Mouse (Mus musculus): ENCODE results near the gene Nmur1.

The Nmur1 gene

GRCm38 (mm10) chr1:86358906-86359797, 66.9 kb downstream of the Nmur1 start, which contains the start of gene Ncl:
Gene Ncl (minus strand): TSS chr1:86359400.
- DNase-seq (ENCODE audit: low read depth): peak; percentile 98

DNA sequence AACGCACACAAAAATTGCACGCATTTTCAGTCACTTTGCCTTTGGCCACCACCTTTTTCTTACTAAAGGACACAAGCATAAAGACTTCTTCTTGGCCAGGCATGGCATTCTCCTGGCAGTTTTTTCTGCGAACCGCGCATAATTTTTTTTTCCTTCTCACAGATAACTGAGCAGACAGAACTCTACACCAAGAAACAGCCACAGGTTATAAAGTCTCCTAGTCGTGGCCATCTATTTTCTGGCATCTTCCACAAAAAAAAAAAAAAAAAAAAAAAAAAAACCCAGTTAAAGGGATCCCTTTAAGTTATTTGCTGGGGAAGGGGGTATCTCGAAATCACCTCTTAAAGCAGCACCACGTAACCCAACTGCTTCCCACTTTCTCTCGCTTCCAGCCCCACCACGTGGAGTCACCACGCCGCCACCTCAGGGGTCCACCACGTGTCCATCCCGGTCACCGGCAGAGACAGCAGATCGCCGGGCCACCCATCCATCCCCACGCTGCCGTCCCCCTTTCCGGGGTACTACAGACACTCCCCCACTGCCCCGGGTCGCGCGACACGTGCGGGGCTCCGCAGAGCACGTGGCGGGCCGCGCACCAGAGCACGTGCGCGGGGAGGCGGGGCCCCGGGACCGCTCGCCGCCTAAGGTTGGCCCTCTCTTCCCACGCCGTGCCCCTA, 67.7 kb downstream of the Nmur1 start:
- DNase-seq (ENCODE audit: low read depth): peak; percentile 26

GRCm38 (mm10) chr1:86354186-86354585, 71.8 kb downstream of the Nmur1 start:
- peak; percentile 27 for DNase-seq (ENCODE audit: low read depth)

DNA sequence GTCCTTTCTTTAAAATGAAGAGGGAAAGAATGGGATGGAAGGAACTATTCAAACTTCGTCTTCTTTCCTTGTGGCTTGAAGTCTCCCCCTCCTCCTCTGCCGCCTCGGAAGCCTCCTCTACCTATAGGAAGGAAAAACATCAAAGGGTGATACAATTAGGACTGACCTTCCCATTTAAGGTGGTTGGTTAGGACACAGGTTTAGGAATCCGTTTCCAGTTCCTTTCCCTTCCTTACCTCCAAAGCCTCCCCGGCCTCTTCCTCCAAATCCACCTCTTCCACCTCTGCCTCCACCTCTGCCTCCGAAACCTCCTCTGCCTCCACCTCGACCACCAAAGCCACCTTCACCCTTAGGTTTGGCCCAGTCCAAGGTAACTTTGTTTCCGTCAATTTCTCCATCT, 75.5 kb downstream of the Nmur1 start:
- no peak for DNase-seq (ENCODE audit: low read depth)

DNA sequence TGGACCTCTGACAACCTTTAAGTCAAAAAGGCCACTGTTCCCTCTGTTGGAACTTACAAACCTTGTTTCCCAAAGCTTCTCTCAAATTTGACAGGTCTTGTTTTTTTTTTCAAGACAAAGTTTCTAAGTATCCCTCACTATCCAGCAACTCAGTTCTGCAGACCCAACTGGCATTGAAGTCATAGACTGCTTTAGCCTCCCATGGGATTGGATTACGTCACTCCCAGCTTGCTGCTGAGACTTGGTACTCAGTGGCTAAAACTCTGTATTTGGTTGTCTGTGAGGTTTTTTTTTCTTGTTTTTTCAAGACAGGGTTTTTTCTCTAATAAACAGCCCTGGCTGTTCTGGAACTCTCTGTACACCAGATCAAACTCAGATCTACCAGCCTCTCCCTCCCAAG, 76.3 kb downstream of the Nmur1 start:
- DNase-seq (ENCODE audit: low read depth): no peak

DNA sequence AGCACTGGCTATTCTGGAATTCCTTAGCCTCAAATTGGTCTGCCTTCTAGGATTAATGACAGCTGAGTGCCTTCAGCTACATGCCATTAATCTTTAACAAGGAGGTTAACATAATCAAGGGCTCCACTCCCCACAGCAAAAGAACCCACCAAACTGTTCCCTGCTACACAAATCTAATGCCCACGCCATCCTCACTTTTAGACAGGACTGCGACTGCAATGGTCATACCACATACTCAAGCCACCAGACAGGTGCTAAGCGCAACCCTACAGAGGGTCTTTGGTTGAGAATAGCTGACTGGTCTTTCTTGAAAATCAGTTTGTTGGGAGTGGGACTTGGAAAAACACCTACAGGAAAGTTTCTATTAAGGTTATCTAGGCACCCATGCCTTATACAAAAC, 76.8 kb downstream of the Nmur1 start:
- DNase-seq (ENCODE audit: low read depth): peak; percentile 20

DNA sequence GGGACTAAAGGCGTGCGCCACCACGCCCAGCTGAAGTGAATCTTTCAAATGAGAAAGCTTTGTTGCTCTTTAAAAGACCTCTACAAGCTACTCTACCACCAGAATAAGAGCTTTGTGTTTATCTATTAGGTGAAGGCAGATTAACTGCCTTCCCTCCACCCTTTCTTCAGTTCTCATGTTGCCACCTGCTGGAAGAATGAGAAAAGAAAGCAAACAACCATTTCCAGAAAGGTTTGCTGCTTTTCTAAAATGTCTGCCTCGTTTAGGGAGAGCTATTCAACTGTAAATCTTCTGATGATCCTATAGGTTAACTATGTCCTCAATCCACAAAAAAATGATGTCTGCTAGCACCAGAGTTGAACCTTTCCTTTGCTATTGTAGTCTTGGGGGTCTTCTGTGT, 77.2 kb downstream of the Nmur1 start:
- peak; percentile 42 for DNase-seq (ENCODE audit: low read depth)

DNA sequence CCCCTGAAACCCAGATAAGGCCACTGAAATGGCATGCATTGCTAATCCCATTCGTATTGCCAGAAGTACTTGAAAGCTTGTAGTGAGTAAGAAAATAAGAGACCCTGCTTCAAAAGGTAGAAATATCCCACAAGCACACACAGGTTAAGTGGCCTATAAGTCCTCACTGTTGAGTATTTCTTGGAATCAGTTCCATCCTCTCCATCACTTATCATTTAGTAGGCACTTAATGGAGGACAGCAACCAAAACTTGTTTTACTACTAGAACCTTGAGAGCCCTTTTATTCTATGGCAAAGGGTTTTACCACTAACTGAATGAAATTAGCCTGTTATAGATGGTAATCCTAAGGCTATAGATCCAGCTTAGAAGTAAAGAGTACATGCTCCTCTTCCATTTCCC, 77.9 kb downstream of the Nmur1 start:
- peak; percentile 33 for DNase-seq (ENCODE audit: low read depth)

GRCm38 (mm10) chr1:86347716-86348045, 78.3 kb downstream of the Nmur1 start:
- DNase-seq (ENCODE audit: low read depth): no peak

DNA sequence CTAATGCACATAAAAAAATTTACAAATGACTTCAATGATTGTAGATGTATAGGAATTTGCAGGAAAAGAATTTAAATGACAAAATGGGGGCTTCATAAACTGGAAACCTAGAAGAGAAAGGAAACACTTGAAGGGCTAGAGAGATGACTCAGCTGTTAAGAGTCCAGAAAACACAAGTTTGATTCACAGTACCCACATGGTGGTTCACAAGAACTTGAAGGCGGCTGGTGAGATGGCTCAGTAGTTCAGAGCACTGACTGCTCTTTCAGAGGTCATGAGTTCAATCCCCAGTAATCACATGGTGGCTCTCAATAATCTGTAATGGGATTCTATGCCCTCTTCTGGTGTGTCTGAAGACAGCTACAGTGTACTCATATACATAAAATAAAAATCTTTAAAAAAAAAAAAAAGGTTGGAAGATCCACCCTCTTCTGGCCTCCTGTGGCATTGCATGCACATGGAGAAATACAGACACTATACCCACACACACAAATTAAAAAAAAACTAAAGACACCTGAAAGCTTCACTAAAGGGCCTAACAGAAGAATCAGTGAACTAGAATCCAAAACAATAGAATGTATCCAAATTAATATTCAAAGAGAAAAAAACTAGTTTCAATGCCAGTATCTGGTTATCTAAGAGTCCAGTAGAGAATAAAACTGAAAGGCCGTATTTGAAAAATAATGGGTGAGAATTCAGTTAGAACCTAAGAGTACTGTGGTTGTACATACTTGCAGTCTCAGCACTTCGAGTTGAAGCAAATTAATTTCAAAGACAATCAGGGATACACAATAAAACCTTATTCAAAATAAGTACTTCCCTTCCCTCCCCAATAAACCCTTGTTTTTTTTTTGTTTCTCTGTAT, 78.9 kb downstream of the Nmur1 start:
- DNase-seq (ENCODE audit: low read depth): peak; percentile 46

DNA sequence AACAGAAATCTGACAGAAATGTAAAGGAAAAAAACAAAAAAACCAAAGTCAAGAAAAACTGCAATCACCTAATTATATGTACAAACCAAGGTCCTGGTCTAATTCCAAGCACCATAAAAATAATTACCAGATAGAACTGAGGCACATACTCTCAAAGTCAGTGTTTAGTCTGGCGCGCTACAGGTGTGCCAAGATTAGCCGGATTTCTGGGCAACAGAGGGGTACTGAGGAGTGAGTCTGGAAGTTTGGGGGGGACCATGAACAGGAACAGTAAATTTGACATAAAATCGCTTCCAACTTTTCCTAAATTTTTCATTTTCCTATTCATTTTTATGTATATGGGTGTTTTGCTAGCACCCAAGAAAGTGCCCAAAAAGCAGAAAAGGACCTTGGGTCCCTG, 80.1 kb downstream of the Nmur1 start:
- no peak for DNase-seq (ENCODE audit: low read depth)

- peak; percentile 21 for DNase-seq (ENCODE audit: low read depth)
These were observed 81.0 kb downstream of the Nmur1 start for GRCm38 (mm10) chr1:86345069-86345468.

- DNase-seq (ENCODE audit: low read depth): peak; percentile 77
These were observed 81.8 kb downstream of the Nmur1 start for GRCm38 (mm10) chr1:86343969-86344861.

DNA sequence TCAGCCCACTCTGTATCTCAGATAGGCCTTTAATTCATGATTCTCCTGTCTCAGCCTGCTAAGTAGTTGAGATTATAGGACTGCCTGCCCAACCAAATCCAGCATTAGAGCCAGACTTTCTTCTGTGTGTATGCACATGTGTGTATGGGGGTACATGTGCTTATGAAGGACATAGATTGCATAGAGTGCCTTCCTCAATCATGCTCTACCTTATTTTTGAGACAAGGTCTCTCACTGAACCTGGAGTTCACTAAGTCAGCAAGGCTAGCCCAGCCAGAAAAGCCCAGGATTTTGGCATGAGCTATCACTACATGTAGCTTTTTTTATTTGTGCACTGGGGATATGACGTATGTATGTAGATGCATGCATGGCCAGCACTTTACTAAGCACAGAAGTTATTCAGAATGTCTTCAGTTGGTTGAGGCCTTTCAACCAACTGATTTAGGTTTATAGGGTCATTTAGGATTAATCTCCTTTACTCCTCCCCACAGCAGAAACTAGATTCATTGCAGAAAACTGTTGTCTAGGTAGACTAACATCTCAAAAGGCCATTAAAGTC, 82.9 kb downstream of the Nmur1 start:
- no peak for DNase-seq (ENCODE audit: low read depth)

GRCm38 (mm10) chr1:86342371-86342770, 83.7 kb downstream of the Nmur1 start:
- DNase-seq (ENCODE audit: low read depth): no peak

GRCm38 (mm10) chr1:86341096-86341495, 84.9 kb downstream of the Nmur1 start:
- DNase-seq (ENCODE audit: low read depth): peak; percentile 27

DNA sequence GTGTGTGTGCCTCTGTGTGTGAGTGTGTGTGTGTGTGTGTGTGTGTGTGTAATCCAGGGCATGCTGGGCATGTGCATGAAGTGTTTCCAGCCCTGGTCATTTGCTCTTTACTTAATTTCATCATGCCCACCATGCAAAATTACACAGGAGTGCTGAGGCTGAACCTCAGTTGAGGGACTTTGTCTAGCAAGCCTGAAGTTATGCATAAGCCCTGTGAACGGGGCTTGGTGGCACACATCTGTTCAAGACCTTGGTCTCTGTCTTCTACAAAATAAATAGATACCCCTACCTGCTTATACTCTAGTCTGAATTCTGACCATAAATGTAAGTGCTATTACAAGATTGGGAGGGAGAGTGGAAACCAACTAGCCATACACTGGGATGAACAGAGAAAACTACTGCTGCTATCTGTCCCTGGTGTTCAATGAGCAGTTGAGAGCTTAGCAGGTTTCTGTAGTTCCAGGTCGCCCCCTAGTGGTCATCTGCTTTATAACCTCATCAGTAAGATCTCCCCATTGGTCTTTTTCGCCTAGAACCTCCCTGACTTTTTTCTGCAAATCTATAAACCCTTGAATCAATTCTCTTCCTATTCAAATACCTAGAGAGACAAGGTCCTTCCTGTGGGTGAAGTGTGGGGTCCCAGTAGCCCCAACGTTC, 86.7 kb downstream of the Nmur1 start:
- DNase-seq (ENCODE audit: low read depth): peak; percentile 92

- no peak for DNase-seq (ENCODE audit: low read depth)
These were observed 89.7 kb downstream of the Nmur1 start for GRCm38 (mm10) chr1:86336330-86336729.

Measured in naive thymus-derived CD4-positive, alpha-beta T cell, adult 2 months (primary cell).